Mouse (Mus musculus): ENCODE data around the gene Ntng2. TPM values are rescaled to one million over a fixed set of nuclear protein-coding genes. Genes with fewer than 3 reads are reported as not detected.
A peak's percentile ranks its signal among the peaks of the same experiment; 100 is the strongest.

The Ntng2 gene
- total and polyA plus RNA-seq, 3 experiments: 5.4 to 19.1 TPM; not detected in 1

GRCm38 (mm10) chr2:29190392-29190791 is 62.4 kb downstream of the Ntng2 start:
- no peaks in the 10 kb centered on the region for H3K9me3 ChIP-seq (replicated peaks; ENCODE audit: insufficient read depth, low read length)
- H3K4me3 ChIP-seq (ENCODE audit: control insufficient read depth in 1 of 2, insufficient read depth in 1 of 2, low read depth in 2 of 2, low read length in 2 of 2): no peak overlapping the region
- no peak for DNase-seq (ENCODE audit: low read depth, low spot score)
- H3K79me2 ChIP-seq (ENCODE audit: control insufficient read depth, insufficient read depth, low read length, poor library complexity): no peaks in the 10 kb centered on the region
- H3K27me3 ChIP-seq (ENCODE audit: control insufficient read depth in 1 of 2, insufficient read depth in 2 of 2, low read length in 2 of 2): no peaks in the 10 kb centered on the region
- no peaks in the 10 kb centered on the region for H3K4me1 ChIP-seq (ENCODE audit: control insufficient read depth in 1 of 2, insufficient read depth in 2 of 2, low read length in 2 of 2)
- no peaks in the 10 kb centered on the region for H3K36me3 ChIP-seq (ENCODE audit: control insufficient read depth in 1 of 2, insufficient read depth in 2 of 2, low read length in 2 of 2)
- no peak for TF ChIP-seq MAX (IDR thresholded peaks at IDR 0.05; ENCODE audit: low read length)
- TF ChIP-seq ZNF384 (IDR thresholded peaks at IDR 0.05; ENCODE audit: low read depth, low read length): no peak
- H3K27ac ChIP-seq (ENCODE audit: control insufficient read depth, low read depth, low read length): no peak overlapping the region
- no peak overlapping the region for H3K9ac ChIP-seq (ENCODE audit: control insufficient read depth, low read depth, low read length, poor library complexity, severe bottlenecking)

GRCm38 (mm10) chr2:29186209-29186608 is 66.6 kb downstream of the Ntng2 start:
- Histone ChIP-seq H3K4me1 (ENCODE audit: control insufficient read depth in 1 of 2, insufficient read depth in 2 of 2, low read length in 2 of 2) (no peaks in the 10 kb centered on the region), H3K79me2 (ENCODE audit: control insufficient read depth, insufficient read depth, low read length, poor library complexity) (no peaks in the 10 kb centered on the region), H3K36me3 (ENCODE audit: control insufficient read depth in 1 of 2, insufficient read depth in 2 of 2, low read length in 2 of 2) (no peaks in the 10 kb centered on the region), H3K9me3 (replicated peaks; ENCODE audit: insufficient read depth, low read length) (no peaks in the 10 kb centered on the region), H3K9ac (ENCODE audit: control insufficient read depth, low read depth, low read length, poor library complexity, severe bottlenecking) (no peak overlapping the region), H3K27ac (ENCODE audit: control insufficient read depth, low read depth, low read length) (no peak overlapping the region), H3K27me3 (ENCODE audit: control insufficient read depth in 1 of 2, insufficient read depth in 2 of 2, low read length in 2 of 2) (no peaks in the 10 kb centered on the region), H3K4me3 (ENCODE audit: control insufficient read depth in 1 of 2, insufficient read depth in 1 of 2, low read depth in 2 of 2, low read length in 2 of 2) (no peak overlapping the region)
- no peak for DNase-seq (ENCODE audit: low read depth, low spot score)
- no peak for TF ChIP-seq E2F4 (IDR thresholded peaks at IDR 0.05; ENCODE audit: borderline replicate concordance, low read depth, low read length)

GRCm38 (mm10) chr2:29183266-29183924 is 69.4 kb downstream of the Ntng2 start:
- no peaks in the 10 kb centered on the region for H3K4me1 ChIP-seq (ENCODE audit: control insufficient read depth in 1 of 2, insufficient read depth in 2 of 2, low read length in 2 of 2)
- no peaks in the 10 kb centered on the region for H3K27me3 ChIP-seq (ENCODE audit: control insufficient read depth in 1 of 2, insufficient read depth in 2 of 2, low read length in 2 of 2)
- no peak overlapping the region for H3K9ac ChIP-seq (ENCODE audit: control insufficient read depth, low read depth, low read length, poor library complexity, severe bottlenecking)
- H3K9me3 ChIP-seq (replicated peaks; ENCODE audit: insufficient read depth, low read length): no peaks in the 10 kb centered on the region
- TF ChIP-seq KAT2A (conservative IDR thresholded peaks at IDR 0.05; ENCODE audit: low read depth, low read length) (no peak), ZKSCAN1 (IDR thresholded peaks at IDR 0.05; ENCODE audit: low read depth, low read length) (no peak), POLR2AphosphoS5 (IDR thresholded peaks at IDR 0.05; ENCODE audit: borderline replicate concordance, low read depth, low read length) (no peak), POLR2AphosphoS2 (IDR thresholded peaks at IDR 0.05; ENCODE audit: low read length) (peak; percentile 23; the same call in 1 of the 2 replicates)
- H3K27ac ChIP-seq (ENCODE audit: control insufficient read depth, low read depth, low read length): no peak overlapping the region
- no peak for DNase-seq (ENCODE audit: low read depth, low spot score)
- peaks cover 0 to 2% of the 10 kb centered on the region in 2 experiments; a peak in 1 of 4 replicates for H3K36me3 ChIP-seq (ENCODE audit: control insufficient read depth in 1 of 2, insufficient read depth in 2 of 2, low read length in 2 of 2)
- no peaks in the 10 kb centered on the region for H3K79me2 ChIP-seq (ENCODE audit: control insufficient read depth, insufficient read depth, low read length, poor library complexity)
- H3K4me3 ChIP-seq (ENCODE audit: control insufficient read depth in 1 of 2, insufficient read depth in 1 of 2, low read depth in 2 of 2, low read length in 2 of 2): no peak overlapping the region

- Histone ChIP-seq H3K4me3 (ENCODE audit: control insufficient read depth in 1 of 2, insufficient read depth in 1 of 2, low read depth in 2 of 2, low read length in 2 of 2) (no peak overlapping the region), H3K27me3 (ENCODE audit: control insufficient read depth in 1 of 2, insufficient read depth in 2 of 2, low read length in 2 of 2) (no peaks in the 10 kb centered on the region), H3K79me2 (ENCODE audit: control insufficient read depth, insufficient read depth, low read length, poor library complexity) (no peaks in the 10 kb centered on the region), H3K36me3 (ENCODE audit: control insufficient read depth in 1 of 2, insufficient read depth in 2 of 2, low read length in 2 of 2) (peaks cover 0 to 2% of the 10 kb centered on the region in 2 experiments; a peak in 1 of 4 replicates), H3K4me1 (ENCODE audit: control insufficient read depth in 1 of 2, insufficient read depth in 2 of 2, low read length in 2 of 2) (no peaks in the 10 kb centered on the region), H3K9ac (ENCODE audit: control insufficient read depth, low read depth, low read length, poor library complexity, severe bottlenecking) (no peak overlapping the region), H3K27ac (ENCODE audit: control insufficient read depth, low read depth, low read length) (no peak overlapping the region), H3K9me3 (replicated peaks; ENCODE audit: insufficient read depth, low read length) (no peaks in the 10 kb centered on the region)
- TF ChIP-seq TAL1 (IDR thresholded peaks at IDR 0.05; ENCODE audit: low read length): no peak
- no peak for TF ChIP-seq SIN3A (IDR thresholded peaks at IDR 0.05; ENCODE audit: low read length)
- no peak for TF ChIP-seq NRF1 (IDR thresholded peaks at IDR 0.05; ENCODE audit: insufficient read depth, low read depth, low read length, poor library complexity, severe bottlenecking)
- TF ChIP-seq MAFK (IDR thresholded peaks at IDR 0.05; ENCODE audit: borderline replicate concordance, low read depth, low read length): no peak
- TF ChIP-seq CHD1 (IDR thresholded peaks at IDR 0.05; ENCODE audit: low read depth, low read length): no peak
- TF ChIP-seq USF1 (IDR thresholded peaks at IDR 0.05; ENCODE audit: low read depth, low read length): no peak
- TF ChIP-seq RAD21 (IDR thresholded peaks at IDR 0.05; ENCODE audit: low read depth, low read length): no peak
- DNase-seq (ENCODE audit: low read depth, low spot score): no peak
These were observed 71.7 kb downstream of the Ntng2 start for GRCm38 (mm10) chr2:29181111-29181510.

Data from MEL (cell line).